Mouse (Mus musculus): ENCODE data around the gene Syne3.

- TF ChIP-seq POLR2A (IDR thresholded peaks at IDR 0.05; ENCODE audit: control insufficient read depth, low read depth, low read length) (no peak), CTCF (IDR thresholded peaks at IDR 0.05; ENCODE audit: control insufficient read depth, insufficient read depth, insufficient replicate concordance, low read depth, low read length) (no peak)
Measured at GRCm38 (mm10) chr12:104892245-104892644, 117.4 kb downstream of the Syne3 start.
